Mouse (Mus musculus) mouse embryonic stem cell (cell line): ENCODE measurements at regions not wholly inside any gene's neighbourhood (a gene's known extent, or its start where the extent isn't known, plus 50 kb on each side); places are given as distances from the start of the nearest gene placed in this dataset.

Experiments used
- in situ Hi-C, 2 experiments: fragments of 300-500 bp; cut with MboI; formaldehyde crosslinking; loops; 1 replicate in 1 of 2; 3 replicates in 1 of 2; pipeline ENCODE4 v1.14.3; 2019 to 2020; ENCODE audit warnings: low sequenced_read_pairs in 2 of 2, low pct_unique_long_range_greater_than_20kb in 1 of 2, mixed read lengths in 1 of 2; ENCODE audit not compliant: unreplicated experiment in 1 of 2

GRCm38 (mm10) chr2:160503597-160504393 lies 136.9 kb upstream of the Mafb start:
- in situ Hi-C loops, result no loop called here

- in situ Hi-C loops, result no loop called here
These were observed 137.5 kb upstream of the Mafb start for GRCm38 (mm10) chr2:160504394-160504657.

- in situ Hi-C loops, result no loop called here
These were observed 138.3 kb upstream of the Top1 start for GRCm38 (mm10) chr2:160507371-160507770.

GRCm38 (mm10) chr2:160507816-160508564 lies 137.7 kb upstream of the Top1 start:
- in situ Hi-C loops, result no loop called here

GRCm38 (mm10) chr2:160510159-160510558 lies 135.5 kb upstream of the Top1 start:
- in situ Hi-C loops, result no loop called here

GRCm38 (mm10) chr2:160510635-160511421 lies 134.9 kb upstream of the Top1 start:
- in situ Hi-C loops, result no loop called here

- in situ Hi-C loops, result no loop called here
These were observed 130.1 kb upstream of the Top1 start for GRCm38 (mm10) chr2:160515621-160516020.

- in situ Hi-C loops, result no loop called here
These were observed 129.2 kb upstream of the Top1 start for GRCm38 (mm10) chr2:160516526-160516925.

- in situ Hi-C loops, result no loop called here
These were observed 120.1 kb upstream of the Top1 start for GRCm38 (mm10) chr2:160525301-160526205.

GRCm38 (mm10) chr2:160526377-160527125 lies 119.1 kb upstream of the Top1 start:
- in situ Hi-C loops, result no loop called here

GRCm38 (mm10) chr2:160529306-160529705 lies 116.4 kb upstream of the Top1 start:
- in situ Hi-C loops, result no loop called here

- in situ Hi-C loops, result no loop called here
These were observed 115.3 kb upstream of the Top1 start for GRCm38 (mm10) chr2:160530377-160530776.

GRCm38 (mm10) chr2:160537319-160537719 lies 108.4 kb upstream of the Top1 start:
- in situ Hi-C loops, result no loop called here

GRCm38 (mm10) chr2:160545527-160545926 lies 100.2 kb upstream of the Top1 start:
- in situ Hi-C loops, result no loop called here

GRCm38 (mm10) chr2:160552121-160552669 lies 93.5 kb upstream of the Top1 start:
- in situ Hi-C loops, result no loop called here

- in situ Hi-C loops, result no loop called here
These were observed 84.0 kb upstream of the Top1 start for GRCm38 (mm10) chr2:160561711-160562110.

- in situ Hi-C loops, result no loop called here
These were observed 77.9 kb upstream of the Top1 start for GRCm38 (mm10) chr2:160567813-160568212.
